Mouse (Mus musculus): Measurements from ENCODE around the gene Lrrc15.

Gene Lrrc15

GRCm38 (mm10) chr16:30282844-30283495 is at the start of gene Lrrc15:
TSS of gene Lrrc15 (minus strand) at chr16:30283256.
- DNase-seq = no peak

GRCm38 (mm10) chr16:30314236-30314635 is 31.2 kb upstream of the Lrrc15 start:
- DNase-seq = peak; percentile 21

GRCm38 (mm10) chr16:30310647-30311046 is 27.6 kb upstream of the Lrrc15 start, which contains the start of gene Gp5:
TSS of gene Gp5 (minus strand) at chr16:30310779.
- DNase-seq = no peak

GRCm38 (mm10) chr16:30310171-30310515 is 27.1 kb upstream of the Lrrc15 start:
- DNase-seq = no peak

- no peak for DNase-seq
Measured at GRCm38 (mm10) chr16:30309395-30310170, 26.5 kb upstream of the Lrrc15 start.

- peak; percentile 53 for DNase-seq
Measured at GRCm38 (mm10) chr16:30308616-30309394, 25.7 kb upstream of the Lrrc15 start.

GRCm38 (mm10) chr16:30307961-30308615 is 25.0 kb upstream of the Lrrc15 start:
- DNase-seq = no peak

GRCm38 (mm10) chr16:30307306-30307705 is 24.2 kb upstream of the Lrrc15 start:
- DNase-seq = no peak

GRCm38 (mm10) chr16:30306102-30306501 is 23.0 kb upstream of the Lrrc15 start:
- no peak for DNase-seq

- no peak for DNase-seq
Measured at GRCm38 (mm10) chr16:30304236-30304635, 21.2 kb upstream of the Lrrc15 start.

- no peak for DNase-seq
Measured at GRCm38 (mm10) chr16:30303411-30303810, 20.4 kb upstream of the Lrrc15 start.

- DNase-seq = no peak
Measured at GRCm38 (mm10) chr16:30302686-30303085, 19.6 kb upstream of the Lrrc15 start.

GRCm38 (mm10) chr16:30299711-30300277 is 16.7 kb upstream of the Lrrc15 start:
- DNase-seq = no peak

- no peak for DNase-seq
Measured at GRCm38 (mm10) chr16:30297450-30297849, 14.4 kb upstream of the Lrrc15 start.

- DNase-seq = no peak
Measured at GRCm38 (mm10) chr16:30296601-30297275, 13.7 kb upstream of the Lrrc15 start.

- no peak for DNase-seq
Measured at GRCm38 (mm10) chr16:30295106-30295505, 12.1 kb upstream of the Lrrc15 start.

- DNase-seq = no peak
Measured at GRCm38 (mm10) chr16:30290436-30290835, 7.4 kb upstream of the Lrrc15 start.

- DNase-seq = no peak
Measured at GRCm38 (mm10) chr16:30285701-30286100, 2.6 kb upstream of the Lrrc15 start.

- peak; percentile 64 for DNase-seq
Measured at GRCm38 (mm10) chr16:30283743-30284337, 784 bp upstream of the Lrrc15 start.

GRCm38 (mm10) chr16:30280676-30281297 is 2.3 kb downstream of the Lrrc15 start:
- DNase-seq = no peak

GRCm38 (mm10) chr16:30278406-30278805 is 4.7 kb downstream of the Lrrc15 start:
- peak; percentile 32 for DNase-seq
